Mouse (Mus musculus) heart, embryonic 11.5 days (tissue): ENCODE measurements around the gene Ampd3. TPM values are rescaled to one million over a fixed set of nuclear protein-coding genes. Genes with fewer than 3 reads are reported as not detected.

Experiments
- ATAC-seq: fragments of 200-750 bp; cut with Nextera tagmentation; replicated peaks from 2 replicates; pipeline ENCODE4 v1.8.0; 2017; ENCODE audit warnings: moderate library complexity; ENCODE audit not compliant: insufficient number of reproducible peaks, low FRiP score, low TSS enrichment
- H3K27ac ChIP-seq: fragments of 300-500 bp; sonication (generic); 2 replicates; pipeline ENCODE4 v1.5.1; 2014; ENCODE audit warnings: mild to moderate bottlenecking, low read depth, low read length
- H3K27me3 ChIP-seq: fragments of 300-500 bp; sonication (generic); 2 replicates; pipeline ENCODE4 v1.6.1; 2014; ENCODE audit warnings: mild to moderate bottlenecking, low read length, mixed read lengths; ENCODE audit not compliant: control insufficient read depth, insufficient read depth
- H3K36me3 ChIP-seq: fragments of 300-500 bp; sonication (generic); 2 replicates; pipeline ENCODE4 v1.6.1; 2014; ENCODE audit warnings: mild to moderate bottlenecking, low read length, moderate library complexity, mixed read lengths; ENCODE audit not compliant: control insufficient read depth, insufficient read depth
- H3K4me1 ChIP-seq: fragments of 300-500 bp; sonication (generic); 2 replicates; pipeline ENCODE4 v1.6.1; 2014; ENCODE audit warnings: low read length; ENCODE audit not compliant: control insufficient read depth, insufficient read depth
- H3K4me2 ChIP-seq: fragments of 300-500 bp; sonication (generic); 2 replicates; pipeline ENCODE4 v1.6.1; 2014; ENCODE audit warnings: mild to moderate bottlenecking, moderate library complexity
- H3K4me3 ChIP-seq: fragments of 300-500 bp; sonication (generic); 2 replicates; pipeline ENCODE4 v1.5.1; 2014; ENCODE audit warnings: low read depth, low read length
- H3K9ac ChIP-seq: fragments of 300-500 bp; sonication (generic); 2 replicates; pipeline ENCODE4 v1.6.1; 2014; ENCODE audit warnings: mild to moderate bottlenecking, low read depth, low read length, moderate library complexity
- H3K9me3 ChIP-seq: fragments of 300-500 bp; sonication (generic); replicated peaks from 2 replicates; pipeline ENCODE4 v1.6.1; 2016; ENCODE audit warnings: low read length; ENCODE audit not compliant: control insufficient read depth
- WGBS: fragments of 180-500 bp; shearing (Covaris S2); extraction: QIAGEN DNeasy Blood & Tissue Kit; methylation state at CpG from one replicate; pipeline ENCODE4 v1.1.7; 2014; ENCODE audit not compliant: insufficient replicate concordance; 5-methylcytosine and 5-hydroxymethylcytosine counted together
- polyA plus RNA-seq: library from polyadenylated mRNA; unstranded; fragments of >200 nt; fragmentation: Nextera tagmentation; extraction: Ambion mirVana; gene quantifications from 2 replicates; pipeline ENCODE4 v1.2.1, GENCODE M21; 2014

Ampd3 gene
- polyA plus RNA-seq, 1 experiment from 2014 or later: 8.9 TPM

DNA sequence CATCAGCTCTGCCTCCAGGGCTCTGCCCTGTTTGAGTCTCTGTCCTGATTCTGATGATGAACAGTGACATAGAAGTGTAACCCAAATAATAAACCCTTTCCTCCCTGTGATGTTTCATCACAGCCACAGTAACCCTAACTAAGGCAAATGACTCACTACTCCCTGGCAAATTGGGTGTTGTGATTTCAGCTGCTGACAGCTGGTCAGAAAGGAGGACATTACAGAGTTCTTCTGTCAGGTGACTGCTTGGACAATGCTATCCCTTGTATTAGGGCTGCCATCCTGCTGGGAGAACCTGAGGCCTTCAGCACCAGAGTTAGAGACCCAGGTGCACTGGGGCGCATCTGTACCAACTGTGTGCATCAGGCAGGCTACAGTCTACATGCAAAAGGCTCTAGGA, 14.7 kb upstream of the Ampd3 start:
- Histone ChIP-seq H3K4me1 (no peaks in the 10 kb centered on the region), H3K27me3 (no peaks in the 10 kb centered on the region), H3K4me2 (no peak overlapping the region), H3K4me3 (no peak overlapping the region), H3K9ac (no peak overlapping the region), H3K9me3 (no peaks in the 10 kb centered on the region), H3K27ac (no peak overlapping the region), H3K36me3 (no peaks in the 10 kb centered on the region)
- ATAC-seq: no peak
- 92% methylated on average over 1 of the region's 1 CpGs for WGBS

DNA sequence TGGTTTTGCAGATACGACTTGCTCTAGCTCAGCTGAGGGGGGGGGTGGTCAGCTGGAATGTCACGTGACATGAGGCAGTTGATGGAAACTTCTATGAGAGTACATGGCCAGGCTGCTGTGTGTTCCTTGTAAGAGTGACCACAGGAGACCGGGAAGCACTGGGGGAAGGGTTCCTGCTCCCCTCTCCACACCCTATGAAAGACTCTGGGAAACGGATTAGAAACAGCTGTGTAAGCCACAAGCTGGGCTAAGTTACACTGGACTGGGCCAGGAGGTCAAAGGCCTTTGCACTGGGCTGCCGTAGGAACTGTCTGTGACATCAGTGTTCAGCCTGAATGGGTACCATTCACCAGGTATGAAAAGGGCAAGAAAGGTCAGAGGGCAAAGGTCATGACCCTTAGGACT, 14.1 kb upstream of the Ampd3 start:
- 49% methylated on average over 5 of the region's 5 CpGs for WGBS
- Histone ChIP-seq H3K4me1 (no peaks in the 10 kb centered on the region), H3K27me3 (no peaks in the 10 kb centered on the region), H3K27ac (no peak overlapping the region), H3K4me3 (no peak overlapping the region), H3K9me3 (no peaks in the 10 kb centered on the region), H3K4me2 (no peak overlapping the region), H3K9ac (no peak overlapping the region), H3K36me3 (no peaks in the 10 kb centered on the region)
- ATAC-seq: no peak

DNA sequence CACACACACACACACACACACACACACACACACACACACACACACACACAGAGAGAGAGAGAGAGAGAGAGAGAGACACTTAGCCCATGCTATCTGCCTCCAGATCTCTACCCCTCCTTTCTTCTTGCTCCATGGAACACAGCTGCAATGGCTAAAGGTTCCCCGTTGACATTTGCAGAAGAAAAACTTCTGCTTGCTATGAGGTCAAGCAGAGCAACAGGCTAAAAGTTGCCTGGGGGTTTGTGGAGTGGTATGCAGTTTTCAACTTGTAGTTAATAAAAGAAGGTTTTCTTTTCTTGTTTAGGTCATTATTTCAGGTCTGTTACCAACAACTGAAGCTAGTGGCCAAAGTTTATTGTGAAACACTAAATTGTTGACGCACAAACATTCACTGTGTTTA, 11.6 kb upstream of the Ampd3 start:
- H3K27ac ChIP-seq: no peak overlapping the region
- no peaks in the 10 kb centered on the region for H3K4me1 ChIP-seq
- WGBS: 68% methylated on average over 2 of the region's 2 CpGs
- H3K36me3 ChIP-seq: no peaks in the 10 kb centered on the region
- H3K4me3 ChIP-seq: no peak overlapping the region
- no peaks in the 10 kb centered on the region for H3K9me3 ChIP-seq
- H3K9ac ChIP-seq: no peak overlapping the region
- H3K27me3 ChIP-seq: no peaks in the 10 kb centered on the region
- H3K4me2 ChIP-seq: no peak overlapping the region
- no peak for ATAC-seq

DNA sequence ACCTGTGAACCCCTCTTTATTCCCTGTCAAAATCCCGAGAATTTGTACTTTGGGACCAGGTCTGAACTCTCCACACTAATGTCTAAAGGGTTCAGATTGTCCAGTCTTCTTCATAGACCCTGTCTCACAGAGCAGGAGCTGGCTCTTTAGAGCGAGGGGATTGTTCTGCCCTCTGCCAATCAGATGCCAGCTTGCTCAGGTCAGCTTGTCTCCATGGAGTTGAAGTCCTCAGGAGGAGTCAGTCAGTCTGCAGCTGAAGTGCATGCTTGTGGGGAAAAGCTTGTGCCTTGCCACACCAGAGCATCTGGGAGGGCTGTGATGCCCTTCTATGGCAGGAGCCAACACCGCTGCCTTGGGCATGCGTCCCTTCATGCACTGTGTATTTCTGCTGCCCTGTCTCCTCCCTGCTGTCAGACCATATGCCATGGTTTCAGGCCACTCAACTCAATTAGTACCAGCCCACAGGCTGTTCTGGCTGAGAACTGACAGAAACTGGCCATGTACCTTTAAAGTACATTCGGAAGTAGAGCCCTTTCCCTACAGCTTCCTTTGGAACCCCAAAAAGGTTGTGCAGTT, 5.3 kb upstream of the Ampd3 start:
- H3K27me3 ChIP-seq: no peaks in the 10 kb centered on the region
- WGBS: 72% methylated on average over 5 of the region's 5 CpGs
- H3K27ac ChIP-seq: no peak overlapping the region
- H3K9ac ChIP-seq: no peak overlapping the region
- no peaks in the 10 kb centered on the region for H3K4me1 ChIP-seq
- no peaks in the 10 kb centered on the region for H3K36me3 ChIP-seq
- no peak overlapping the region for H3K4me3 ChIP-seq
- no peak overlapping the region for H3K4me2 ChIP-seq
- H3K9me3 ChIP-seq: no peaks in the 10 kb centered on the region
- no peak for ATAC-seq

DNA sequence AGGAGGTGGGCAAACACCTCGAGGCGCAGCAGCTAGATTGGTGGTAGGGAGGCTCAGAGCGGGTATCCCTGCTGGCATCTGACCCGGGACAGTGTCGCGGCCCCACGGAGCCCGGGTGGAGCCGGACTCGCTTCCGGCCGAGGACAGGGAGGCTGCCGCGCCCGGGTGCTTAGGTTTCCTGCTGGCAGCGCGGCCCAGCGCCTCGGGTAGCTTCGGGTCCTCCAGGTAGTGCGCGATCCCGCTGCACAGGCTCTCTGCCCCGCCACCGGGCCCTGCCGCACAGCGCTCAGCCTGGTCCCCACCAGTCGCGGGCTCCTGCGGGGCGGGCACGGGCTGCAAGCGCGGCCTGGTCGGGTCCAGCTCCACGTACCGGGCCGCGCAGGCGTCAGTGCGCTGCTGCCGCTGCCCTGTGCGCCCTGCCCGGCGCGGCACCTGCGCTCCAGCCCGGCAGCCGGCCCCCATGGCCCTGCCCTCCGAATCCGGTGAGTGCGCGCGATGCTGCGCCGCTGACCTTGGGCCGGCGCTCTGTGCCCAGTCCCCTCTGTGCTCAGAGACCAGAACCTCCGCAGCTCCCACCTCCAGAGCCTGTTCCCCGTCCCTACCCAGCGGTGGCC, 552 bp downstream of the Ampd3 start:
- no peaks in the 10 kb centered on the region for H3K36me3 ChIP-seq
- H3K9me3 ChIP-seq: no peaks in the 10 kb centered on the region
- H3K27ac ChIP-seq: no peak overlapping the region
- H3K27me3 ChIP-seq: peaks cover 14% of the 10 kb centered on the region
- WGBS: under 1% methylated on average over 58 of the region's 61 CpGs
- peak overlapping the region; percentile 67 for H3K4me3 ChIP-seq
- no peak; the same call in 1 of the 2 replicates for ATAC-seq
- H3K4me1 ChIP-seq: peaks cover 22% of the 10 kb centered on the region
- peak overlapping the region; percentile 83 for H3K9ac ChIP-seq
- H3K4me2 ChIP-seq: peak overlapping the region; percentile 99

DNA sequence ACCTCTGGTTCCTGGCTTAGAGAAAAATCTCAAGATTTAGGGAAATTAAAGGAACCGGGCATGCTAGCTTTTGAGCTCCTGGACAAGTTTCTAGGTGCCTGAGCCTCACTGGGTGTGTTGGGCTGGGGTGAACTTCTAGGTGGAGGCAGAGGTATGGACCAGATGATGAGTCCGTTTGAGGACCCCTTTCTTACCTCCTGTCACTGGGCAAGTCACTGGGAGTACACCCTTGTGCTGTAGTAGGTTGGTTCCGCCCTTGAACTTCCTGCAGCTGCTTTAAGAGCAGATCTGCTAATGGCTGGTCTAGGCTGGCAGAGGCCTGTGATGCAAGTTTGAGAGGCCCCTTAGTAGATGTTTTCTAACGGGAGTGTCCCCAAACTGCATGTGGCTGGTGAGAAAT, 1.1 kb downstream of the Ampd3 start:
- Histone ChIP-seq H3K27me3 (peaks cover 14% of the 10 kb centered on the region), H3K27ac (no peak overlapping the region), H3K9ac (peak overlapping the region; percentile 83), H3K9me3 (no peaks in the 10 kb centered on the region), H3K4me2 (peak overlapping the region; percentile 99), H3K4me3 (peak overlapping the region; percentile 67), H3K4me1 (peaks cover 26% of the 10 kb centered on the region), H3K36me3 (no peaks in the 10 kb centered on the region)
- ATAC-seq: no peak
- 29% methylated on average over 4 of the region's 4 CpGs for WGBS

DNA sequence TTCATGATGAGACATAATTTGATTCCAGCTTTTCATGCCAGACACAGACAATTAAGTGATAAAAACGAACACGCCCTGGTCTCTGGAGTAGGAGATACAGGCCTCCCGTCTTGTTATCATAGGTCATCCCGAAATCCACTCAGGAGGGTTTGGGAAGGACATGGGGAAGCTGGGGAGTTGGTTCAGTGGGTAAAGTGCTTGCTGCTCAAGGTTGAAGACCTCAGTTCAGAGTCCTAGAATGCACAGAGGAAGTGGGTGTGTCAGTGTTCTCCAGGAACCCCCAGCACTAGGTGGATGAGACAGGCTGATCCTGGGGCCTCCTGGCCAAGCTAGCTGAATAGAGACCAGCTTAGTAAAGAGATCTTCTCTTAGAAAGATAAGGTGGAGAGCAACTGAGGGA, 2.9 kb downstream of the Ampd3 start:
- H3K27me3 ChIP-seq: peaks cover 14% of the 10 kb centered on the region
- no peak overlapping the region for H3K4me2 ChIP-seq
- no peaks in the 10 kb centered on the region for H3K9me3 ChIP-seq
- WGBS: 90% methylated on average over 4 of the region's 4 CpGs
- H3K9ac ChIP-seq: no peak overlapping the region
- peaks cover 34% of the 10 kb centered on the region for H3K4me1 ChIP-seq
- no peak for ATAC-seq
- H3K27ac ChIP-seq: no peak overlapping the region
- no peak overlapping the region for H3K4me3 ChIP-seq
- H3K36me3 ChIP-seq: no peaks in the 10 kb centered on the region

DNA sequence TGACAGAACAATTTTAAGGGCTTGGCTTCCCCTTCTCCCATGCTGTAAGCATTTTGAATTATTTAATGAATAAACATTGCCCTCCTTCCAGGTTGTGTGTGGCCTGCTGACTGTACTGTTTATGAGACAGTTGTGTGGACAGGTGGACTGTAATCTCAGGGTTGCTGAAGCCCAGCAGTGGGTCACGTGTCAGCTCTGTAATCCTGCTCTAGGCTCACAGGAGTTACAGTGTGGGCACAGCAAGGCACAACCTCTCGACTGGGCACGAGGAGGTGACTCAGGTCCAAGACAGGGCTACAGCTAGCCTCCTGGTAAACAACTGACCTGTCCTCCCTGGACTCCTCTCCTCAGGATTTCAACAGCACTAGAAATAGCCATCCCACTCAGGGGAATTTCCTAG, 4.3 kb downstream of the Ampd3 start:
- Histone ChIP-seq H3K27me3 (peaks cover 14% of the 10 kb centered on the region), H3K27ac (no peak overlapping the region), H3K36me3 (no peaks in the 10 kb centered on the region), H3K4me1 (peaks cover 34% of the 10 kb centered on the region), H3K9ac (no peak overlapping the region), H3K4me3 (no peak overlapping the region), H3K9me3 (no peaks in the 10 kb centered on the region), H3K4me2 (no peak overlapping the region)
- ATAC-seq: no peak
- 70% methylated on average over 3 of the region's 3 CpGs for WGBS
